Mouse (Mus musculus): ENCODE measurements around the gene Spaca7. TPM values are rescaled to one million over a fixed set of nuclear protein-coding genes. Genes with fewer than 3 reads are reported as not detected.

Gene Spaca7
- polyA plus RNA-seq (2012; rRNA removed): not detected in 2 replicates

- no peak within 1 kb of the TSS for H3K4me3 ChIP-seq (ENCODE audit: insufficient read depth, low read length)
- no peak within 1 kb of the TSS for H3K27ac ChIP-seq (ENCODE audit: insufficient read depth, low read length)
- H3K4me1 ChIP-seq (ENCODE audit: control insufficient read depth, insufficient read depth, low read length): no peaks in the 10 kb centered on the region
- TF ChIP-seq CTCF (IDR thresholded peaks at IDR 0.05; ENCODE audit: extremely low read depth, insufficient read depth, low read length) (no peak), POLR2A (IDR thresholded peaks at IDR 0.05; ENCODE audit: extremely low read depth, insufficient read depth, low read length) (no peak)
Observed at GRCm38 (mm10) chr8:12572814-12573534, at the start of gene Spaca7. TSS of gene Spaca7 (plus strand) at chr8:12573029.

GRCm38 (mm10) chr8:12524279-12524678 is 48.5 kb upstream of the Spaca7 start:
- TF ChIP-seq CTCF (IDR thresholded peaks at IDR 0.05; ENCODE audit: extremely low read depth, insufficient read depth, low read length): no peak
- no peak for TF ChIP-seq POLR2A (IDR thresholded peaks at IDR 0.05; ENCODE audit: extremely low read depth, insufficient read depth, low read length)
- H3K27ac ChIP-seq (ENCODE audit: insufficient read depth, low read length): no peak overlapping the region
- no peaks in the 10 kb centered on the region for H3K4me1 ChIP-seq (ENCODE audit: control insufficient read depth, insufficient read depth, low read length)
- no peak overlapping the region for H3K4me3 ChIP-seq (ENCODE audit: insufficient read depth, low read length)

GRCm38 (mm10) chr8:12528659-12529058 is 44.2 kb upstream of the Spaca7 start:
- TF ChIP-seq CTCF (IDR thresholded peaks at IDR 0.05; ENCODE audit: extremely low read depth, insufficient read depth, low read length) (no peak), POLR2A (IDR thresholded peaks at IDR 0.05; ENCODE audit: extremely low read depth, insufficient read depth, low read length) (no peak)
- Histone ChIP-seq H3K4me1 (ENCODE audit: control insufficient read depth, insufficient read depth, low read length) (no peaks in the 10 kb centered on the region), H3K4me3 (ENCODE audit: insufficient read depth, low read length) (no peak overlapping the region)

GRCm38 (mm10) chr8:12535617-12536016 is 37.2 kb upstream of the Spaca7 start:
- TF ChIP-seq CTCF (IDR thresholded peaks at IDR 0.05; ENCODE audit: extremely low read depth, insufficient read depth, low read length) (no peak), POLR2A (IDR thresholded peaks at IDR 0.05; ENCODE audit: extremely low read depth, insufficient read depth, low read length) (no peak)
- Histone ChIP-seq H3K4me1 (ENCODE audit: control insufficient read depth, insufficient read depth, low read length) (no peaks in the 10 kb centered on the region), H3K4me3 (ENCODE audit: insufficient read depth, low read length) (no peak overlapping the region), H3K27ac (ENCODE audit: insufficient read depth, low read length) (no peak overlapping the region)

More at GRCm38 (mm10) chr8:12528659-12529058, 44.2 kb upstream of the Spaca7 start:
- H3K27ac ChIP-seq (ENCODE audit: insufficient read depth, low read length): no peak overlapping the region

GRCm38 (mm10) chr8:12536306-12536705 is 36.5 kb upstream of the Spaca7 start:
- H3K4me1 ChIP-seq (ENCODE audit: control insufficient read depth, insufficient read depth, low read length): no peaks in the 10 kb centered on the region
- no peak overlapping the region for H3K4me3 ChIP-seq (ENCODE audit: insufficient read depth, low read length)
- TF ChIP-seq POLR2A (IDR thresholded peaks at IDR 0.05; ENCODE audit: extremely low read depth, insufficient read depth, low read length) (no peak), CTCF (IDR thresholded peaks at IDR 0.05; ENCODE audit: extremely low read depth, insufficient read depth, low read length) (no peak)
- H3K27ac ChIP-seq (ENCODE audit: insufficient read depth, low read length): no peak overlapping the region

GRCm38 (mm10) chr8:12545236-12545635 is 27.6 kb upstream of the Spaca7 start:
- TF ChIP-seq POLR2A (IDR thresholded peaks at IDR 0.05; ENCODE audit: extremely low read depth, insufficient read depth, low read length) (no peak), CTCF (IDR thresholded peaks at IDR 0.05; ENCODE audit: extremely low read depth, insufficient read depth, low read length) (no peak)
- H3K4me3 ChIP-seq (ENCODE audit: insufficient read depth, low read length): no peak overlapping the region
- no peak overlapping the region for H3K27ac ChIP-seq (ENCODE audit: insufficient read depth, low read length)
- H3K4me1 ChIP-seq (ENCODE audit: control insufficient read depth, insufficient read depth, low read length): no peaks in the 10 kb centered on the region

GRCm38 (mm10) chr8:12545671-12546070 is 27.2 kb upstream of the Spaca7 start:
- H3K27ac ChIP-seq (ENCODE audit: insufficient read depth, low read length): no peak overlapping the region
- no peak overlapping the region for H3K4me3 ChIP-seq (ENCODE audit: insufficient read depth, low read length)
- no peaks in the 10 kb centered on the region for H3K4me1 ChIP-seq (ENCODE audit: control insufficient read depth, insufficient read depth, low read length)
- TF ChIP-seq POLR2A (IDR thresholded peaks at IDR 0.05; ENCODE audit: extremely low read depth, insufficient read depth, low read length) (no peak), CTCF (IDR thresholded peaks at IDR 0.05; ENCODE audit: extremely low read depth, insufficient read depth, low read length) (no peak)

GRCm38 (mm10) chr8:12547466-12548220 is 25.2 kb upstream of the Spaca7 start:
- Histone ChIP-seq H3K4me3 (ENCODE audit: insufficient read depth, low read length) (no peak overlapping the region), H3K4me1 (ENCODE audit: control insufficient read depth, insufficient read depth, low read length) (no peaks in the 10 kb centered on the region), H3K27ac (ENCODE audit: insufficient read depth, low read length) (no peak overlapping the region)
- no peak for TF ChIP-seq POLR2A (IDR thresholded peaks at IDR 0.05; ENCODE audit: extremely low read depth, insufficient read depth, low read length)
- TF ChIP-seq CTCF (IDR thresholded peaks at IDR 0.05; ENCODE audit: extremely low read depth, insufficient read depth, low read length): no peak

GRCm38 (mm10) chr8:12548255-12548654 is 24.6 kb upstream of the Spaca7 start:
- no peaks in the 10 kb centered on the region for H3K4me1 ChIP-seq (ENCODE audit: control insufficient read depth, insufficient read depth, low read length)
- no peak overlapping the region for H3K4me3 ChIP-seq (ENCODE audit: insufficient read depth, low read length)
- TF ChIP-seq POLR2A (IDR thresholded peaks at IDR 0.05; ENCODE audit: extremely low read depth, insufficient read depth, low read length) (no peak), CTCF (IDR thresholded peaks at IDR 0.05; ENCODE audit: extremely low read depth, insufficient read depth, low read length) (no peak)
- H3K27ac ChIP-seq (ENCODE audit: insufficient read depth, low read length): no peak overlapping the region

GRCm38 (mm10) chr8:12548680-12549079 is 24.1 kb upstream of the Spaca7 start:
- no peaks in the 10 kb centered on the region for H3K4me1 ChIP-seq (ENCODE audit: control insufficient read depth, insufficient read depth, low read length)
- TF ChIP-seq CTCF (IDR thresholded peaks at IDR 0.05; ENCODE audit: extremely low read depth, insufficient read depth, low read length) (no peak), POLR2A (IDR thresholded peaks at IDR 0.05; ENCODE audit: extremely low read depth, insufficient read depth, low read length) (no peak)
- H3K27ac ChIP-seq (ENCODE audit: insufficient read depth, low read length): no peak overlapping the region
- H3K4me3 ChIP-seq (ENCODE audit: insufficient read depth, low read length): no peak overlapping the region

All from cortical plate, adult 2 months (tissue).